Mouse (Mus musculus) lung, postnatal 0 days (tissue): ENCODE measurements around the gene Grin2a. TPM values are rescaled to one million over a fixed set of nuclear protein-coding genes. Genes with fewer than 3 reads are reported as not detected.

Experiments used
- ATAC-seq: fragments of 200-750 bp; cut with Nextera tagmentation; 2 replicates; pipeline ENCODE4 v1.8.0; 2017; ENCODE audit warnings: moderate library complexity
- DNase-seq: peaks from one replicate; pipeline ENCODE4 v3.0.0-alpha.2; 2016; ENCODE audit warnings: low spot score
- H3K27ac ChIP-seq: fragments of 300-500 bp; sonication (generic); 2 replicates; pipeline ENCODE4 v1.5.1; 2014; ENCODE audit warnings: antibody characterized with exemption, mild to moderate bottlenecking, low read length, mixed read lengths
- H3K27me3 ChIP-seq: fragments of 300-500 bp; sonication (generic); replicated peaks from 2 replicates; pipeline ENCODE4 v1.6.1; 2014; ENCODE audit warnings: low read length, mixed read lengths; ENCODE audit not compliant: insufficient read depth
- H3K36me3 ChIP-seq: fragments of 300-500 bp; sonication (generic); 2 replicates; pipeline ENCODE4 v1.6.1; 2014; ENCODE audit warnings: low read length, mixed read lengths; ENCODE audit not compliant: insufficient read depth
- H3K4me1 ChIP-seq: fragments of 300-500 bp; sonication (generic); 2 replicates; pipeline ENCODE4 v1.6.1; 2014; ENCODE audit warnings: antibody characterized with exemption, low read depth, low read length, mixed read lengths; ENCODE audit not compliant: insufficient read depth
- H3K4me2 ChIP-seq: fragments of 300-500 bp; sonication (generic); replicated peaks from 2 replicates; pipeline ENCODE4 v1.6.1; 2014; ENCODE audit warnings: low read depth, mild to moderate bottlenecking, low read length, moderate library complexity, mixed read lengths
- H3K4me3 ChIP-seq: fragments of 300-500 bp; sonication (generic); 2 replicates; pipeline ENCODE4 v1.5.1; 2014; ENCODE audit warnings: low read depth, low read length
- H3K9ac ChIP-seq: fragments of 300-500 bp; sonication (generic); replicated peaks from 2 replicates; pipeline ENCODE4 v1.6.1; 2014; ENCODE audit warnings: low read depth, mild to moderate bottlenecking
- H3K9me3 ChIP-seq: fragments of 300-500 bp; sonication (generic); 2 replicates; pipeline ENCODE4 v1.6.1; 2016; ENCODE audit warnings: low read length, mixed read lengths
- CTCF ChIP-seq: IDR thresholded peaks from 2 replicates; pipeline ENCODE4 v1.5.1; 2016; ENCODE audit warnings: antibody characterized with exemption, mild to moderate bottlenecking
- EP300 ChIP-seq: IDR thresholded peaks from 2 replicates; pipeline ENCODE4 v1.6.1; 2016; ENCODE audit warnings: antibody characterized with exemption, mild to moderate bottlenecking, control low read depth
- WGBS: fragments of 180-500 bp; shearing (Covaris S2); extraction: QIAGEN DNeasy Blood & Tissue Kit; methylation state at CpG from one replicate; pipeline ENCODE4 v1.1.7; 2014; 5-methylcytosine and 5-hydroxymethylcytosine counted together
- polyA plus RNA-seq: library from polyadenylated mRNA; unstranded; fragments of >200 nt; fragmentation: Nextera tagmentation; extraction: Ambion mirVana; gene quantifications from 2 replicates; pipeline ENCODE4 v1.2.1, GENCODE M21; 2015

Gene Grin2a
- polyA plus RNA-seq, 1 experiment from 2014 or later = 0.06 TPM

DNA sequence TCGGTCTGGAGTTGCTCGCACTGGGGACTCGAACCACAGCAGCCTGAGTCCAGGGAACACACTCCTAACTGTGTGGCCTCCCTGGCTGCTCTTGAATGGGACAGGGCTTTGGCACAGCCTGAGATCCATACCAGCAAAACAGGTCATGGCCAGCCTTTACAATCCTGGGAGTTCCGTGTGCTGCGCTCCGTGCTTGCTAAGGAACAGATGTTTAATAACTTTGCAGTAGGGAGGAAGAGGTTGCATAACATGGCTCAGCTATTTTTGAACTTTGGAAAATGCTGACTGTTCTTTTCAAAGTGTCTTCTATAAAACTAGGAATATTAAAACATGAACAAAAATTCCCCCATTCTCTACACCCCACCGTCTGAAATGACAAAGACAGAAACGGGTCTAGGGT lies 238.5 kb downstream of the Grin2a start:
- TF ChIP-seq CTCF (no peak), EP300 (no peak)
- Histone ChIP-seq H3K4me2 (no peak overlapping the region), H3K4me3 (no peak overlapping the region), H3K36me3 (no peaks in the 10 kb centered on the region), H3K27me3 (no peaks in the 10 kb centered on the region), H3K9me3 (no peaks in the 10 kb centered on the region), H3K4me1 (no peaks in the 10 kb centered on the region), H3K27ac (no peak overlapping the region), H3K9ac (no peak overlapping the region)
- ATAC-seq = peak; percentile 54; the same call in 1 of the 2 replicates
- WGBS = 65% methylated on average over 8 of the region's 8 CpGs
- DNase-seq = peak; percentile 64

DNA sequence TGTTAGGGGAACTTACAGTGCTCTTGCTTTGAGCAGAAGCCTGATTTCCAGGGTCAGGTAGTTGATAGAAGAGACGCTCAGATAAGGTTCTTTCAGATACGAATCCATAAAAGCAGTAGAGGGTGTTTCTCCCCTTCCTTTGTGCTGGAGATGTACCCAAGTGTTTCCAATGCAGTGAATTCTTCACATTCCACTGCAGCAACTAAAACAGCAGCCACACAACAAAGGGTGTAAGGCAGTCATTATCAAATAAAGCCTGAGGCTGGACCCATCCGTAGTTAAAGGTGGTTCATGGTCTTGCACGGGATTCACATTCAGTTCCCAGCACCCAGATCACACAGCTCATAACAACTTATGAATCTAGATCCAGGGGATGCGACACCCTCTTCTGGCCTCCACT lies 241.3 kb downstream of the Grin2a start:
- no peak for ATAC-seq
- Histone ChIP-seq H3K4me1 (no peaks in the 10 kb centered on the region), H3K36me3 (no peaks in the 10 kb centered on the region), H3K4me3 (no peak overlapping the region), H3K27me3 (no peaks in the 10 kb centered on the region), H3K4me2 (no peak overlapping the region), H3K27ac (no peak overlapping the region), H3K9me3 (no peaks in the 10 kb centered on the region), H3K9ac (no peak overlapping the region)
- DNase-seq = no peak
- TF ChIP-seq EP300 (no peak), CTCF (no peak)
- WGBS = 77% methylated on average over 5 of the region's 5 CpGs

DNA sequence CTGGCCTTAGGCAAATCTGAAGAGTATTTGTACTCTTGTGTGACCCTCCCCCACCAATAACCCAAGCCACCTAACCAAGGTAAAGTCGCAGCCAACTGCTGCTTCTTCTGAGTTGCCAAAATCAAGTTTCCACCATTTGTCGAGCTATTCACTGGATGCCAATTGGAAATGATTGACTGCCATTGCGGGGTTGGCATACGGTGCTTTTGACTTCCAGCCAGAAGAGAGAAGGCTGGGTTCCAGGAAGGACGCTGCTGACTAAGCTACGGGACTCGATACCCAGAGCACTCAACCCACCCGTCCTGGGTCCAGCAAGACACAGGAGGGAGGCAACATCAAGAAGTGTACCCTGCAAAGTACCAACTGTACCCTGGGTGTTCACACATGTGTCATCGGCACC lies 242.3 kb downstream of the Grin2a start:
- no peak overlapping the region for H3K4me2 ChIP-seq
- H3K4me3 ChIP-seq = no peak overlapping the region
- TF ChIP-seq EP300 (no peak), CTCF (no peak)
- no peaks in the 10 kb centered on the region for H3K36me3 ChIP-seq
- ATAC-seq = no peak
- H3K4me1 ChIP-seq = no peaks in the 10 kb centered on the region
- H3K9me3 ChIP-seq = no peaks in the 10 kb centered on the region
- no peak overlapping the region for H3K27ac ChIP-seq
- no peak overlapping the region for H3K9ac ChIP-seq
- H3K27me3 ChIP-seq = no peaks in the 10 kb centered on the region
- 83% methylated on average over 9 of the region's 9 CpGs for WGBS
- DNase-seq = no peak

DNA sequence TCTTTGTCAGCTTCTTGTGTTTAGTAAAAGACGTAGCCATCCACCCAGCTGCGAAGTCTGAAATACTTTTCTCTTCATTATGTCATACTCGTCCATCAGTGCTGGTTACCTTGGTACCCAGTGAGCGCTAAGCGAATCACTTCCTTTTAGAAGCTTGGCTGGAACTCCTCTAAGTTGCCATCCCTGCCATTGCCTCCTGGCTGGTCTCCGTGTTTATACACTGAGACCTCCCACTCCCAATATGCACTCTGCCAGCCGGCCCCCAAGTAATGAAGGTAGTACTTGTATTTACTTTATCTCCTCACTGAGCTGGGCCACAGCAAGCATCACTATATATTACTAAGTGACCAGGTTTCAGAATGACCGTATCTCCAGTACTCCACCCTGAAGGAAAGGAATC lies 242.8 kb downstream of the Grin2a start:
- TF ChIP-seq EP300 (no peak), CTCF (no peak)
- Histone ChIP-seq H3K4me3 (no peak overlapping the region), H3K9ac (no peak overlapping the region), H3K27ac (no peak overlapping the region), H3K4me1 (no peaks in the 10 kb centered on the region), H3K36me3 (no peaks in the 10 kb centered on the region), H3K4me2 (no peak overlapping the region), H3K9me3 (no peaks in the 10 kb centered on the region), H3K27me3 (no peaks in the 10 kb centered on the region)
- DNase-seq (no peak), ATAC-seq (no peak)
- WGBS = 72% methylated on average over 8 of the region's 8 CpGs

DNA sequence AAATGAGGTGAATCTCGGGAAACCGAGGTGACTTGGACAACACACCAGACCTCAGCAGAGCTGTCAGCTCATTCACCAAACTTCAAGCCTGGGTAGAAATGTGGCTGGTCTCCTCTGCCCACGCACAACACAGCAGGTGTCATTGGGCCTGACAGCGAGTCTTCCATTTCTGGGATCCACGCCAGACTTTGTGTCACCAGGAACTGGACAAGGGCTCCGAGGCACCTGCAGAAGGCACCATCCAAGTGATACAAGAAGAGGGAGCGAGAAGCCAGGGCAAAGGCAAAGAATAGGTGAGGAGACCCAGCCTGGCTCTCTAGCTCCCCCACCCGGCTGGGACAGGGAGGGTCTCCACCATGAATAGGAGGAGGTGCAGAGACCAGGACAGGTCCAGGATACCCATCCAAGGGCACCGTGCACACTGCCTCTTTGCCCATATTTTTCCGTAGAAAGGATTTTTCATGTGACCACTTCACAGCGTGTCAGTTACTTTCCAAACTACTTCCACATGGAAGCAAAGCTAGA lies 244.3 kb downstream of the Grin2a start:
- no peaks in the 10 kb centered on the region for H3K36me3 ChIP-seq
- no peak overlapping the region for H3K4me3 ChIP-seq
- ATAC-seq = no peak
- no peaks in the 10 kb centered on the region for H3K9me3 ChIP-seq
- no peak overlapping the region for H3K4me2 ChIP-seq
- TF ChIP-seq CTCF (0 out of 2 replicates have a peak, but pooled peaks have one; percentile 8), EP300 (no peak)
- H3K27ac ChIP-seq = no peak overlapping the region
- no peak for DNase-seq
- H3K27me3 ChIP-seq = no peaks in the 10 kb centered on the region
- no peak overlapping the region for H3K9ac ChIP-seq
- 67% methylated on average over 11 of the region's 11 CpGs for WGBS
- H3K4me1 ChIP-seq = no peaks in the 10 kb centered on the region

DNA sequence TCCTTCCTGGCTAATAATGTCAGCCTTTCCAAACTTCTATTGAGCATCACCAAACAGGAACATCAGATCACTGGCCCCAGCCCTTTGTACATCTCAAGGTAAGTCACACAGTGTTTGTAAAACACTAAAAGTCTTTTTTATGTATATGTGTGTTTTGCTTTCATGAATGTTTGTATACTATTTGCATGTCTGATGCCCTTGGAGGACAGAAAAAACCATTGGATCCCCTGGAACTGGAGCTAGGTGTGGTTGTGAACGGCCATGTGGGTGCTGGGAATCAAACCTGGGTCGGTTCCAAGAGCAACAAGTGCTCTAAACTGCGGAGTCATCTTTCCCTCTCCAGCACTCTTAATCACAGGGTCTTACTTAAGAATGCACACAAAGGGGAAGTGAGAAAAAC lies 245.7 kb downstream of the Grin2a start:
- WGBS = 87% methylated on average over 3 of the region's 3 CpGs
- Histone ChIP-seq H3K4me1 (no peaks in the 10 kb centered on the region), H3K27me3 (no peaks in the 10 kb centered on the region), H3K4me3 (no peak overlapping the region), H3K9ac (no peak overlapping the region), H3K36me3 (no peaks in the 10 kb centered on the region), H3K4me2 (no peak overlapping the region), H3K27ac (no peak overlapping the region), H3K9me3 (no peaks in the 10 kb centered on the region)
- no peak for ATAC-seq
- TF ChIP-seq EP300 (no peak), CTCF (no peak)
- DNase-seq = no peak

DNA sequence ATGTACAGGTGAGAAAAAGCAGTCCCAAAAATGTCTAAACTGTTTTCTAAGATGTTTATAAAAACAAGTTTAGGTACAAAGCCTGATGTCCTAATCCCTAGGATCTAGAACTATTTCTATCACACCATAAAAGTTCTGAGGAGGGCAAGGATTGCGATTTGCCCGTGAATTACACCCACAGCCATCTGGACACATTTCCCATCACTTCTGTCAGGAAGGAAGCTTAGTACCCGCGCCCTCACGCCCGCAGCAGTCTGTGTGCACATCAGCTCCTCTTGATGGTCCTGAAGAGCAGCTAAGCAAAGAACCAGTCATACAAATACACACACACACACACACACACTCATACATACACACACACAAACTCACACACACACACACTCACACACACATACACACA lies 252.9 kb downstream of the Grin2a start:
- Histone ChIP-seq H3K4me2 (no peak overlapping the region), H3K9ac (no peak overlapping the region), H3K27ac (no peak overlapping the region), H3K27me3 (no peaks in the 10 kb centered on the region), H3K36me3 (no peaks in the 10 kb centered on the region), H3K4me3 (no peak overlapping the region), H3K9me3 (no peaks in the 10 kb centered on the region), H3K4me1 (no peaks in the 10 kb centered on the region)
- ATAC-seq (no peak), DNase-seq (no peak)
- TF ChIP-seq EP300 (no peak), CTCF (no peak)
- WGBS = 77% methylated on average over 6 of the region's 6 CpGs
